Mouse (Mus musculus): ENCODE measurements at regions not wholly inside any gene's neighbourhood (a gene's known extent, or its start where the extent isn't known, plus 50 kb on each side); places are given as distances from the start of the nearest gene placed in this dataset.

- TF ChIP-seq CTCF (IDR thresholded peaks at IDR 0.05) (no peak), EP300 (IDR thresholded peaks at IDR 0.05) (no peak)
These were observed 97.4 kb upstream of the Dock11 start for GRCm38 (mm10) chrX:35791273-35791672.

All from lung, postnatal 0 days (tissue).